Mouse (Mus musculus) liver, embryonic 16.5 days (tissue): ENCODE measurements around the gene Gm20481. TPM values are rescaled to one million over a fixed set of nuclear protein-coding genes. Genes with fewer than 3 reads are reported as not detected.
"Not testable (repeated sequence)": the region's sequence is repeated elsewhere in the genome, so short reads cannot be mapped to it uniquely, and the experiment has no call there.

Experiments used
- ATAC-seq: fragments of 200-750 bp; cut with Nextera tagmentation; 2 replicates; pipeline ENCODE4 v1.8.0; 2017; ENCODE audit warnings: low read depth, mild to moderate bottlenecking, moderate number of reproducible peaks, moderate library complexity
- H3K27ac ChIP-seq: fragments of 300-500 bp; sonication (generic); 2 replicates; pipeline ENCODE4 v1.5.1; 2014; ENCODE audit warnings: mild to moderate bottlenecking, low read length
- H3K27me3 ChIP-seq: fragments of 300-500 bp; sonication (generic); 2 replicates; pipeline ENCODE4 v1.6.1; 2014; ENCODE audit warnings: low read depth, low read length, mixed read lengths; ENCODE audit not compliant: control insufficient read depth, insufficient read depth
- H3K36me3 ChIP-seq: fragments of 300-500 bp; sonication (generic); 2 replicates; pipeline ENCODE4 v1.6.1; 2014; ENCODE audit warnings: mild to moderate bottlenecking; ENCODE audit not compliant: control insufficient read depth, insufficient read depth
- H3K4me1 ChIP-seq: fragments of 300-500 bp; sonication (generic); 2 replicates; pipeline ENCODE4 v1.6.1; 2014; ENCODE audit warnings: low read depth, low read length, mixed read lengths; ENCODE audit not compliant: control insufficient read depth
- H3K4me2 ChIP-seq: fragments of 300-500 bp; sonication (generic); 2 replicates; pipeline ENCODE4 v1.6.1; 2014; ENCODE audit warnings: low read depth, low read length, mixed read lengths
- H3K4me3 ChIP-seq: fragments of 300-500 bp; sonication (generic); 2 replicates; pipeline ENCODE4 v1.5.1; 2014; ENCODE audit warnings: low read depth, mild to moderate bottlenecking, low read length
- H3K9ac ChIP-seq: fragments of 300-500 bp; sonication (generic); 2 replicates; pipeline ENCODE4 v1.6.1; 2014; ENCODE audit warnings: low read depth, low read length
- H3K9me3 ChIP-seq: fragments of 300-500 bp; sonication (generic); replicated peaks from 2 replicates; pipeline ENCODE4 v1.6.1; 2016; ENCODE audit warnings: low read length; ENCODE audit not compliant: control insufficient read depth
- WGBS: fragments of 180-500 bp; shearing (Covaris S2); extraction: QIAGEN DNeasy Blood & Tissue Kit; methylation state at CpG from one replicate; pipeline ENCODE4 v1.1.7; 2014; ENCODE audit not compliant: insufficient replicate concordance; 5-methylcytosine and 5-hydroxymethylcytosine counted together
- polyA plus RNA-seq: library from polyadenylated mRNA; unstranded; fragments of >200 nt; fragmentation: Nextera tagmentation; extraction: Ambion mirVana; gene quantifications from 2 replicates; pipeline ENCODE4 v1.2.1, GENCODE M21; 2015

The Gm20481 gene
- polyA plus RNA-seq = not detected in 2 replicates

GRCm38 (mm10) chr17:34969822-34970221 lies at the start of gene Gm20481:
Gene Gm20481, plus strand, starts transcription at chr17:34969912.
- 58% methylated on average over 6 of the region's 11 CpGs for WGBS
- H3K4me1 ChIP-seq, H3K4me3 ChIP-seq, ATAC-seq, H3K9ac ChIP-seq, H3K9me3 ChIP-seq, H3K4me2 ChIP-seq, H3K27ac ChIP-seq, H3K36me3 ChIP-seq: not testable (repeated sequence)
- peaks cover 51% of the 10 kb centered on the region for H3K27me3 ChIP-seq

DNA sequence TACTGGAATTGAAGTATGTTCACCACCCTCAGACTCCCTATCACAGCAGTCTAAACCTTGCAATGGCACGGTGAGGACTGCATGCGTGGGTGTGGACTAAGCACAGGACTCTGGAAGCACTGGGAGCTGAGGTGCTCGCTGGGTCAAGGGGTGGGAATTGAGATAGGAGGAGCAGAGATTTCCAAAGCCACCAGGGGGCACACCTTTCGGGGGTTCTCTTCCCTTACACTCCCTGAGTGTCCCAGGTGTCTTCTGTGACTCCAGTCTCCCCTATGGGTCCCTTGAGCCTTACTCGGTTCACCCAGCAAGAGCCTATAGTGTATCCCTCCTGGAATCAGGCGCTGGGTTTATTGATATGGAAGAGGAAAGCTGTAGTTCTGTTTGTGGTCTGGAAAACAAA lies 46.8 kb upstream of the Gm20481 start:
- no peak overlapping the region for H3K4me3 ChIP-seq
- no peak overlapping the region for H3K27ac ChIP-seq
- H3K4me1 ChIP-seq = no peaks in the 10 kb centered on the region; the same call in none of the 2 replicates
- no peaks in the 10 kb centered on the region for H3K9me3 ChIP-seq
- ATAC-seq = no peak
- H3K36me3 ChIP-seq = no peaks in the 10 kb centered on the region
- H3K9ac ChIP-seq = no peak overlapping the region
- H3K4me2 ChIP-seq = no peak overlapping the region
- no peaks in the 10 kb centered on the region for H3K27me3 ChIP-seq
- 39% methylated on average over 6 of the region's 6 CpGs for WGBS

DNA sequence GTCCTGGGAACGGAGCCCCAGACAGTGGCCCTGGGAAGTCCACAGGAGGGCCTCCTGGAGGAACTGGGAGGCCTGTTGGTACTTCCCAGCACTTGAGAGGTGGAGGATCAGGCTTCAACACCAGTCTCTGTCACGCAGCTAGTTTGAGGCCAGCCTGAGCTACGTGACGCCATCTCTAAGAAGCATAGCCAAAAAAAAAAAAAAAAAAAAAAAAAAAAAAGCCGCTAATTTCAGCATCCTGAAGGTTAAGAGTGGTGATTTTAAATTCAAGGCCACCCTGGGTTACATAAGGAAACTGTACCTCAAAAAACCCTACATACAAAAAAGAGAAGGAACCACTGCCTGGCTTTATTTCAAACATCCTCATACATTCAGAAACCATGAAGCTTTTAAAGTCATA lies 45.5 kb upstream of the Gm20481 start:
- 65% methylated on average over 5 of the region's 5 CpGs for WGBS

DNA sequence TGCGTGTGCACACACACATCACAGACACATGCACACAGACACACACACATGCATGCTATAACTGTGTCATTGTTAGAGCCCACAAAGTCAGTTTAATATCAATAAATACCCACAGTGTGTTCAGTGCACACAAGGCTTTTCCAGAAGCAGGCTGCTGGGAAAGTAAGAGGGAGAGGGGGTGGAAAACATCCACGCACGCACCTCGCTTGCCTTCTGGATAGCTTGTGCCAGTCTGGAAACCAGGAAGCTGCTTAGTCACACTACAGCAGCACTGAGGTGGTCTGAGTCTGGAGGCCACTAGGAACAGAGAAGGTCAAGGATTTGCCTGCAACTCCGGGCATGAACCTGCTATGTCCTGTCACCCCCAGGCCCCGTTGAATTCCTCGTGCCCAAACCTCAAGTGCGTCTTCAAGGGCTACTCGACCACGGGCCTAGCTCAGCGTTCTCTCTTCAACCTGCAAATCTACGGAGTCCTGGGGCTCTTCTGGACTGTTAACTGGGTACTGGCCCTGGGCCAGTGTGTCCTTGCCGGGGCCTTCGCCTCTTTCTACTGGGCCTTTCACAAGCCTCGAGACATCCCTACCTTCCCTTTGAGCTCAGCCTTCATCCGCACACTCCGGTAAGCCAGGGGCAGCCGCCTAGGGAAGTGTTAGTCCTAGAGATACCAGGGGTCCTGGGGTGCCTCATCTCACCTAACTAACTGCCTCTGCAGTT lies 42.2 kb upstream of the Gm20481 start:
- H3K4me1 ChIP-seq = peaks cover 13% of the 10 kb centered on the region
- no peak for ATAC-seq
- no peak overlapping the region for H3K27ac ChIP-seq
- no peak overlapping the region for H3K4me3 ChIP-seq
- no peak overlapping the region for H3K4me2 ChIP-seq
- no peak overlapping the region for H3K9ac ChIP-seq
- 79% methylated on average over 18 of the region's 18 CpGs for WGBS
- no peaks in the 10 kb centered on the region for H3K9me3 ChIP-seq
- no peaks in the 10 kb centered on the region for H3K27me3 ChIP-seq
- no peaks in the 10 kb centered on the region for H3K36me3 ChIP-seq

More for the DNA sequence above, 45.5 kb upstream of the Gm20481 start:
- no peak overlapping the region for H3K9ac ChIP-seq
- H3K4me1 ChIP-seq = no peaks in the 10 kb centered on the region; the same call in none of the 2 replicates
- no peak overlapping the region for H3K4me2 ChIP-seq
- H3K4me3 ChIP-seq = no peak overlapping the region
- no peak overlapping the region for H3K27ac ChIP-seq
- H3K36me3 ChIP-seq = no peaks in the 10 kb centered on the region
- no peaks in the 10 kb centered on the region for H3K9me3 ChIP-seq
- no peak for ATAC-seq
- H3K27me3 ChIP-seq = no peaks in the 10 kb centered on the region

GRCm38 (mm10) chr17:34928841-34929240 lies 40.9 kb upstream of the Gm20481 start:
- H3K4me1 ChIP-seq = peaks cover 13% of the 10 kb centered on the region
- 68% methylated on average over 4 of the region's 4 CpGs for WGBS
- no peak overlapping the region for H3K4me3 ChIP-seq
- no peaks in the 10 kb centered on the region for H3K9me3 ChIP-seq
- H3K4me2 ChIP-seq = no peak overlapping the region
- no peak overlapping the region for H3K27ac ChIP-seq
- H3K27me3 ChIP-seq = no peaks in the 10 kb centered on the region
- H3K36me3 ChIP-seq = no peaks in the 10 kb centered on the region
- no peak for ATAC-seq
- no peak overlapping the region for H3K9ac ChIP-seq

- Histone ChIP-seq H3K9me3 (no peaks in the 10 kb centered on the region), H3K27me3 (no peaks in the 10 kb centered on the region), H3K36me3 (no peaks in the 10 kb centered on the region), H3K4me3 (peak within 1 kb of the TSS; percentile 74), H3K27ac (peak within 1 kb of the TSS; percentile 39; the same call in 1 of the 2 replicates), H3K4me1 (peaks cover 13% of the 10 kb centered on the region), H3K9ac (peak within 1 kb of the TSS; percentile 72), H3K4me2 (peak within 1 kb of the TSS; percentile 91)
- peak; percentile 95 for ATAC-seq
- under 1% methylated on average over 38 of the region's 38 CpGs for WGBS
Observed at GRCm38 (mm10) chr17:34931061-34931734, 38.5 kb upstream of the Gm20481 start, which contains the start of gene Neu1. Gene Neu1, plus strand, starts transcription at chr17:34931253.

DNA sequence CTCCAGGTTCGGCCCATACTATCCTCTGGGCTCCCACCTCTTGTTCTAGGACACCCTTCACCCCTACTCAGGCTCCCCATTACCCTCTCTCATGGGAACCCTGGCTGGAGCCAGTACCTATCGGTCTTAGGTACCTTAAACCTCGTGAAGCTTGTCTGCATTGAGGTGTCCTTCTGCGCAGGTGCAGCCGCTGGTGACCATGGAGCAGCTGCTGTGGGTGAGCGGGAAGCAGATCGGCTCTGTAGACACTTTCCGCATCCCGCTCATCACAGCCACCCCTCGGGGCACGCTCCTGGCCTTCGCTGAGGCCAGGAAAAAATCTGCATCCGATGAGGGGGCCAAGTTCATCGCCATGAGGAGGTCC lies 38.0 kb upstream of the Gm20481 start:
- H3K4me3 ChIP-seq = peak overlapping the region; percentile 74
- ATAC-seq = no peak

GRCm38 (mm10) chr17:34932287-34932686 lies 37.4 kb upstream of the Gm20481 start:
- no peak for ATAC-seq
- Histone ChIP-seq H3K4me1 (peaks cover 13% of the 10 kb centered on the region), H3K9ac (no peak overlapping the region), H3K4me3 (peak overlapping the region; percentile 74), H3K27me3 (no peaks in the 10 kb centered on the region), H3K36me3 (no peaks in the 10 kb centered on the region), H3K27ac (no peak overlapping the region), H3K4me2 (peak overlapping the region; percentile 91), H3K9me3 (no peaks in the 10 kb centered on the region)
- WGBS = 62% methylated on average over 8 of the region's 8 CpGs

More for the DNA sequence above, 38.0 kb upstream of the Gm20481 start:
- Histone ChIP-seq H3K27ac (peak overlapping the region; percentile 39; the same call in 1 of the 2 replicates), H3K9ac (peak overlapping the region; percentile 72), H3K4me2 (peak overlapping the region; percentile 91), H3K27me3 (no peaks in the 10 kb centered on the region), H3K4me1 (peaks cover 13% of the 10 kb centered on the region), H3K36me3 (no peaks in the 10 kb centered on the region), H3K9me3 (no peaks in the 10 kb centered on the region)
- WGBS = 10% methylated on average over 14 of the region's 14 CpGs

DNA sequence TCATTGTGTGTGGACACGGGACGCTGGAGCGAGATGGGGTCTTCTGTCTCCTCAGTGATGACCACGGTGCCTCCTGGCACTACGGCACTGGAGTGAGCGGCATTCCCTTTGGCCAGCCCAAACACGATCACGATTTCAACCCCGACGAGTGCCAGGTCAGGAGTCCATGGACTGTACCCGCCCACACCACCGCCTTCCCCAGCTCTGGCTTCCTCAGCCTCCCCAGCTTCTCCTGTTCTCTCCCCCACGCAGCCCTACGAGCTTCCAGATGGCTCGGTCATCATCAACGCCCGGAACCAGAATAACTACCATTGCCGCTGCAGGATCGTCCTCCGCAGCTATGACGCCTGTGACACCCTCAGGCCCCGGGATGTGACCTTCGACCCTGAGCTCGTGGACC lies 35.7 kb upstream of the Gm20481 start:
- Histone ChIP-seq H3K27ac (no peak overlapping the region; the same call in 1 of the 2 replicates), H3K36me3 (no peaks in the 10 kb centered on the region), H3K4me3 (no peak overlapping the region), H3K4me2 (peak overlapping the region; percentile 37), H3K9me3 (no peaks in the 10 kb centered on the region), H3K27me3 (no peaks in the 10 kb centered on the region), H3K9ac (no peak overlapping the region), H3K4me1 (peaks cover 13% of the 10 kb centered on the region)
- whole genome bisulfite sequencing = 70% methylated on average over 24 of the region's 24 CpGs
- ATAC-seq = no peak
